Mouse (Mus musculus): ENCODE data around the gene Manba. TPM values are rescaled to one million over a fixed set of nuclear protein-coding genes. Genes with fewer than 3 reads are reported as not detected.
"Not testable (repeated sequence)": the region's sequence is repeated elsewhere in the genome, so short reads cannot be mapped to it uniquely, and the experiment has no call there.

Gene Manba
- 10 to 100 TPM; 26.0 to 30.2 TPM for total RNA-seq (2021)
- long read RNA-seq, experiment 1, transcript Manba-201 (17 exons, 3,675 nt): major isoform, 10 of 13 reads
- long read RNA-seq, experiment 1, partial matches to known transcripts: 3 of 13 reads
- long read RNA-seq, experiment 1, other reads (novel, unspliced or antisense): 0 of 13 reads
- long read RNA-seq, experiment 2, transcript Manba-201 (17 exons, 3,675 nt): major isoform, 49 of 62 reads
- long read RNA-seq, experiment 2, partial matches to known transcripts: 11 of 62 reads
- long read RNA-seq, experiment 2, other reads (novel, unspliced or antisense): 2 of 62 reads

DNA sequence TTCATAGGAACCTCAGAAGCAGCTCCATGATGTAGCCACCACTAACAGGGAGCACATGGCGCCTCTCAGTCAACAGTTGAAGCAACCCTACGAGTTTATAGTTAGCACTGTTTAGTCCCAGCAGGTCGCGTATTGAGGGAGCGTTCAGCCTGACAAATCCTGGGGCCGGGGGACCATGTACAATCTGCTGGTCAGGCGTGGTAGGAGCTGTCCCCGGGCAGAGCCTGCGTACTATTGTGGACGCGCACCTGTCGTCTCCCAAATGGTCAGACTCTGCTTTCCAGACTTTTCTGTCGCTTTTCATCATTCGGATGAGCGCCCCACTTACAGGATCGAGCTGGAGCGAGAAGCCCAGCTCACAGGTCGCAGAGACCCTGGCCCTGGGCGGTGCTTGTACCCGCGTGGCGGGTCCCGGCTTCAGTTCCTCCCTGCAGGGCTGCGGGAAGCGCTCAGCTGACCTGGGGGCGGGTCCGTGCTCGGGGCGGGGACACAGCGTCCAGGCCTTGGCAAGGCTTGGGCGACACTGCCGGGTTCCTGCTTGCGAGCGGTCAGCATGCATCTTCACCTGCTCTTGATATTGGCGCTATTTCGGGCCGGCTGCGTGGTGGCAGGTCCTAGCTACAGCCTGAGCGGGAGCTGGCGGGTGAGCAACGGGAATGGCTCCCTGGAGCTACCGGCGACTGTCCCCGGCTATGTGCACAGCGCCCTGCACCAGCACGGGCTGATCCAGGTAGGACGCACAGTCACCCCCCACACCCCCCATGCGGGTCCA, at the start of gene Manba:
TSS of gene Manba (plus strand) at position 484 of the 772 bp plus-strand sequence.
- DNase-seq (ENCODE audit: low spot score in 2 of 2): peak; percentile 60 to 62

GRCm38 (mm10) chr3:135436901-135437616, 48.4 kb upstream of the Manba start:
- no peak for DNase-seq (ENCODE audit: low spot score in 2 of 2)

GRCm38 (mm10) chr3:135437758-135438495, 47.5 kb upstream of the Manba start, which contains the start of gene Ube2d3:
Gene Ube2d3 (plus strand): TSS chr3:135438149.
- DNase-seq (ENCODE audit: low spot score in 2 of 2): peak; percentile 92 to 98

- DNase-seq (ENCODE audit: low spot score in 2 of 2): peak; percentile 89 to 91
Observed at GRCm38 (mm10) chr3:135438531-135438912, 46.9 kb upstream of the Manba start.

DNA sequence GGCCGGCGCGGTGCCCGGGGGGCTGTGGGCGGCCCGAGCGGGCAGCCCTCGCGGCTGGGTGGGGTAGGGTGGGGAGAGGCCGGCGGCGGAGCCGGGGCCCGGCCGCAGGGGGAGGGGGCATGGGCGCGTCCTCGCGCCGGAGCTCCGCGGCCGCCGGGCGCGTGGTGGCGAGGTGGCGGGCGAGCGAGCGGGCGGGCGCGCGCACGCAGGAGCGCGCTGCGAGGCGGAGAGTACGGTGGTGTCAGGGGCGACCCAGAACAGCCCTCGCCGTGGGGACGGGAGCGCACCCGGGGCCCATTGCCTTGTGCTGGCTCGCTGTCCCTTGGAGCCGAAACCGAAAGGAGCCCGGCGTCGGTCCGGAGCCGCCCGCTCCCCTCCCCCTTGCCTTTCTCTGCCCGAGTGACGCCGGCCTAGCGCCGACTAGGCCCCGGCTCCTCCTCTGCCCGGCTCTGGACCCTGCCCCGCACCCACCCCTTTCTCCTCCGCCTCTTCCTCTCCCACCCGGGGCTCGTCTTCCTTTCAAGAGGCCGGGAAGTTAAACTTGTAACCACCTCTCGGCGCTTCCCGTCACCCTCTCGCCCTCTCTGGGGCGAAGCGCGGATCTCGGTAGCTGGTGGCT, 46.4 kb upstream of the Manba start:
- DNase-seq (ENCODE audit: low spot score in 2 of 2): peak; percentile 56 to 73

GRCm38 (mm10) chr3:135439651-135440050, 45.8 kb upstream of the Manba start:
- no peak for DNase-seq (ENCODE audit: low spot score in 2 of 2)

- peak in 1 of 2 experiments; percentile 20 for DNase-seq (ENCODE audit: low spot score in 2 of 2)
Observed at GRCm38 (mm10) chr3:135440221-135440620, 45.2 kb upstream of the Manba start.

- DNase-seq (ENCODE audit: low spot score in 2 of 2): no peak
Observed at GRCm38 (mm10) chr3:135440621-135441020, 44.8 kb upstream of the Manba start.

DNA sequence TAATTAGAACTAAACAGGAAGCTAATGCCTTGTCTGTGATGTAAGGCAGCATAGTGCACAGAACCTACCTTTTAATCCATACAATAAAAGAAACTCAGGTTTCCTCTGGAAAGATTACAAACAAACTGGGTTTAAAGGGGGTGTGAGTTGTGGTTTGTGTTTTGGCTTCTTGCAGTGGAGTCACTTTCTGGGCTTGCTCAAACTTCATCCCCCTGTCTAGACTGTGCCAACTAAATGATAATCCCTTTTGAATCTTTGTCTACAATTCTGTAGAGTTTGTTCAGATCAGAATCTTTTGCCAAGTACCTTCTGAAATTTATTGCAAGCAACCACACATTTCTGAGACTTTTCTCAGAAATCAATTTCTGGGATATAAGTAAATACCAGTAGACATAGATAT, 40.5 kb upstream of the Manba start:
- no peak for DNase-seq (ENCODE audit: low spot score in 2 of 2)

DNA sequence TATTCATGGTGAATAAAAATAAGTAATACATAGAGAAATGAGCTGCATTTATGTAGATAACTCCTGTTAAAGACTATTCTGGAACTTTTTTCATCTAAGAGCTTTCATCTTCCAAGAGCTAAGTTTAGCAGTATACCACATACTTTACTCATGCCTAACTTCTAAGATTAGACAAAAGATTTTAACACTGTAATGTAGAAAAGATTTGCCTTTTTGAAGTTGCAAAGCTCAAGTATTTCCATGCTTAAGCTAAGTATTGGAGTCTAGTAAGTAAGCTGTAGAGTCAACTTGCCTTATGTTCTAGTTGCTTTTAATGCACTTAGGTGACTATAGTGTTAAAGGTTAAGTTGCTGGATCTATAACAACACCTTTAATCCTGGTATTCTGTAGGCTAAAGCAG, 26.4 kb upstream of the Manba start:
- DNase-seq (ENCODE audit: low spot score in 2 of 2): no peak

DNA sequence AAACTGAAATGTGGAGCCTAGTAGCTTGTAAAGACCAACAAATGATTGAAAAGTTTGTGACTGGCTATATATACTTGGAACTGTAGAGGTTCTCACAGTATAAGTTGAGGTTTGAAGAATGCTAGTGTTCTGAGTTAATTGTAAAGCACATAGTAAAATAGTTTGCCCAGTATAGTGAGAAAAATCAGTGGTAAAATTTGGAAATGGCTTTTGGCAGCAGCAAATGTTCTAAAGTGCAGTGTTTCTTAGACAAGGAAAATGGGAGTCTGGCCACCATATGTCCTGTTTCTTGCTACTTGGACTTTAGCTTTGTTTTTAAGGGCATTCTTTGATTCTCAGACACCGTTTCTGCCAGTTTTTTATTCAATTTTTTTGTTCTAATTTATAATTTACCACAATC, 17.0 kb upstream of the Manba start:
- DNase-seq (ENCODE audit: low spot score in 2 of 2): no peak

DNA sequence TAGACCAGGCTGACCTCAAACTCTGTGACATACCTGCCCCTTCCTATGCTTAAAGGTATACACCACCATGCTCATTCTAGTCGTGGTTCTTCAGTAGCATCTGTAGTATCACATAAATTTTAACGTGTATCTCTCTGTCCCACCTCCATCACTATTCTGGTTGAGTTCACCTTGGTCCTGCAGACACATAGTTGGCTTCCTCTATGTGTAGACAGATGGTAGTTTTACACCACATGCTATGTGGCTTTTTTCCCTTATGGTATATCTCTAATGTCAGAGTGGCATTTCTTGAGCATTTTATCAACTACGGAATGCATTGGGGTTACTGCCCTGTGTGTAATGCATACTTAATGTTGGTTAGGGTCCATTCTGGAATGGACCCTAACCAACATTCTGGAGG, 16.3 kb upstream of the Manba start:
- DNase-seq (ENCODE audit: low spot score in 2 of 2): no peak

DNA sequence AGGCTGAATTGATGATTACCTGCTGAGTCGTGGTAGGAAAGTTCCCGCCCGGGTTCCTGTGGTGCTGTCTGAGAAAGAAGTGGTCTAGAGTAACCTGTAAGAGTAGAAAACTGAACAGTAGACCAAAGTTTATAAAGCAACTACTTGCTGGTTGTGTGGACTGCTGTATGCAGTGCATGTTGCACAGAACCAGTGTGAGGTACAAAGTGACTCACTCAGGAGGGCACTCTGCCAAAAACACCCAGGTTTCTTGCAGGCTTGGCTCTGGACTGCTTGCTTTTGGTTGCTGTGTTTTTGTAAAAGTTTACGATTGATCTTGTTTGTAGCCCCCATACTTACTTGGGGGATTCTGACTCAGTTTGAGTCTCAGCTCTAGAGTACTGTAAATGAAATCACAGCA, 15.4 kb upstream of the Manba start:
- peak; percentile 43 to 65 for DNase-seq (ENCODE audit: low spot score in 2 of 2)

GRCm38 (mm10) chr3:135470823-135471222, 14.6 kb upstream of the Manba start:
- DNase-seq (ENCODE audit: low spot score in 2 of 2): no peak

DNA sequence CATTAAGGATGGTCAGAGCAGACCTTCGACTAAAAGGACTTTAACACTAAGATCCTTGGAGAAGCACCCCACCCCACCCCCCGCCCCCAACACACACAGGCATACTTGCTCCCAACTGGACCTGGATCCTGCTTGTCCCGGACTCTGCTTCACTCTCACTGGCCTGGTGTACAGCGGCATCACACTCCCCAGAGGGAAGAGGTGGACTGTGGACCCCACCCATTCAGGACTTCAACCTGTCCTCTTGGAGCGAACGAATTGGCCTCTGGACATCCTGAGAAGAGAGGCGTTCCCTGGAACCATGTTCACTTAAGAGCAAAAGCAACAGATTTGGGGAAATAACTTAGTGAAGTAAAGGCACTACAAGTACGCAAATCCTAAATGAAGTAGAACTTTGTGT, 10.4 kb upstream of the Manba start:
- DNase-seq (ENCODE audit: low spot score in 2 of 2): no peak

GRCm38 (mm10) chr3:135476286-135476685, 9.1 kb upstream of the Manba start:
- DNase-seq (ENCODE audit: low spot score in 2 of 2): no peak

DNA sequence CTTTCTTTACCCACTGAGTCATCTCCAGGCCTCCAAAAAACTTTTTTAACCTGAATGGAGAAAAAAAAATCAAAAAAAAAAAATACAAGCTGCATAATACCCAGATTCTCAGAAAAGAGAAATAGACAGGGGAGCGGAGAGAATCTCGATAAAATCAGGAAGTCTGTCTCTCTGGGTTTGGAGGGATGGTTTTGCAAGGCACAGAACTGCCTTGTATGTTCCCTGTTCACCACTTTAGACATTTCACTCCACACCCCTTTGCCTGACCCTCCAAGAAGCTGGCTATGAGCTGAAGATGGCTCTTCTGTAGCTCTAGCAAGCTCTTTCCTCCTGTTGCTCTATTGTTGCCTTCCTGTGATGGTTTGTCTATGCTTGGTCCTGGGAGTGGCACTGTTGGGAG, 8.4 kb upstream of the Manba start:
- no peak for DNase-seq (ENCODE audit: low spot score in 2 of 2)

DNA sequence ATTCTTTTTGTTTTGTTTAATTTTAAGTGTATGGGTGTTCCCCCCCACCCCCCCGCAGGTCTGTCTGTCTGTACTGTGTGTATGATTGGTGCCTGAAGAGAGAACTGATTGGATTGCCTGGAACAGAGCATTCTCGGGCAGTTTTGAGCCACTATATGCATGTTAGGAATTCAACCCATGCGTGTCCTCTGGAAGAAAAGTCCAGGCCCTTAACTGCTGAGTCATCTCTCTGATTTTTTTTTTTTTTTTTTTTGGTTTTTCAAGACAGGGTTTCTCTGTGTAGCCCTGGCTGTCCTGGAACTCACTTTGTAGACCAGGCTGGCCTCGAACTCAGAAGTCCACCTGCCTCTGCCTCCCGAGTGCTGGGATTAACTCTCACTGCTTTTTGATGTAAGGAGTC, 6.3 kb upstream of the Manba start:
- DNase-seq (ENCODE audit: low spot score in 2 of 2): not testable (repeated sequence)

GRCm38 (mm10) chr3:135480767-135481166, 4.6 kb upstream of the Manba start:
- no peak for DNase-seq (ENCODE audit: low spot score in 2 of 2)

DNA sequence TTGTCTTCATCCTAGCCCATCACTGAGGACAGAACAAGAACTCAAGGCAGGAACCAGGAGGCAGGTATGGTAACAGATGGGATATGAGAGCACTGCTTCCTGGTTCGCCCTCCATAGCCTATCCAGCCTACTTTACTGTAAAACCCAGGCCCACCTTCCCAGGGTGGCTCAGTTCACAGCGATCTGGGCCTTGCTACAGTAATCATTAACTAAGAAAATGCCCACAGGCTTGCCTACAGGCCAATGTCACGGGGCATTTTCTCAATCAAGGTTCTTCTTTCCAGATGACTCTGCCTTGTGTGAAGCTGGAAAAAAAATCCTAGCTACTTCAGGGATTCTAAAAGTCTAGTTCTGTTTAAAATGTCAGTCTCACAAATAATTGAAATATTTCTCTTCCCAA, 3.8 kb upstream of the Manba start:
- no peak for DNase-seq (ENCODE audit: low spot score in 2 of 2)

DNA sequence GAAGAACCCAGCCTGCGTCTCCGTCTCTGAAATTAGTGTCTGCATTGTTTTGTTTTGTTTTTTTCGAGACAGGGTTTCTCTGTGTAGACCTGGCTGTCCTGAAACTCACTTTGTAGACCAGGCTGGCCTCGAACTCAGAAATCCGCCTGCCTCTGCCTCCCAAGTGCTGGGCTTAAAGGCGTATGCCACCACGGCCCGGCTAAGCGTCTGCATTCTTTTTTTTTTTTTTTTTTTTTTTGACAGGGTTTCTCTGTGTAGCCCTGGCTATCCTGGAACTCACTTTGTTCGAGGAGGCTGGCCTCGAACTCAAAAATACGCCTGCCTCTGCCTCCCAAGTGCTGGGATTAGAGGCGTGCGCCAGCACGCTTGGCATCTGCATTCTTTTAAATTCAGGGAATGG, 761 bp upstream of the Manba start:
- DNase-seq (ENCODE audit: low spot score in 2 of 2): not testable (repeated sequence)
